Mouse (Mus musculus) CD4-positive, CD25-positive, alpha-beta regulatory T cell, adult 2 months (primary cell): Measurements from ENCODE around the gene Btd.

ENCODE experiments used
- DNase-seq: peaks from one replicate; pipeline ENCODE4 v3.0.0-alpha.2; 2012; ENCODE audit warnings: low read depth, low spot score

Gene Btd

DNA sequence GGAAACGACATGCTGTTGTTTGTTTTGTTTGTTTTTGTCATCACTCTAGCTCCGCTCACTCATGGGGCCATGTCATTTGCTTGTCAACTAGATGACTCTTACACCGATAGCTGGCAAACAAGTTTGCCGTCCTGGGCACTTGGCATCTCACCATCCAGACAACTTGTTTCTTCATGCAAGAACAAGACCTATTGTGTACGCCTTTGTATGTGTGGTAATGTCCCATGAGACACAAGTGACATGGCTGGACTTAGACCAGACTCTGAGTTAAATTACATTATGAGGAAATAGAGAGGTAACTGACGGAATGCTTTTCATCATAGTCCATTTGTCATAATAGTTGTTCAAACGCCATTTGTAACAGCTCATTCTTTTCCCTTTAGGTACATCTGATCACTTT is 5.1 kb downstream of the Btd start:
- no peak for DNase-seq

DNA sequence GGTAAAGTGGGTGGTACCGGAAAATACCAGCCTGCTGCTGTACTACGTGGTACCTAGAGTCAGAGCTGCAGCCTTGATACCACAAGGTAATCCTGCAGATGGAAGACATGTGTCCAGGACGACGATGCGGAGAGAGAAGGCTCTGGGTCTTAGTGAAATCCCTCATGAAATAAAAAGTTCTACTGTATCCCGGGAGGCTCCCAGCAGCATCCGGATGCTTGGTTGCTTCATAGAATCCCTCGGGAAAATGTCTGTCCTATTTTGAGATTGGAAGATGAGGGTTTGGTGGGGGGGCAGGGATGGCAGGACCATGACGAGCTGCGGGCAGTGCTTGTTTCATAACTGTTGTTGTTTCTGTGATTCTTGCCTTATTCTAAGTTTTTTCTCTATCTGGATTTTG is 7.2 kb downstream of the Btd start:
- no peak for DNase-seq

DNA sequence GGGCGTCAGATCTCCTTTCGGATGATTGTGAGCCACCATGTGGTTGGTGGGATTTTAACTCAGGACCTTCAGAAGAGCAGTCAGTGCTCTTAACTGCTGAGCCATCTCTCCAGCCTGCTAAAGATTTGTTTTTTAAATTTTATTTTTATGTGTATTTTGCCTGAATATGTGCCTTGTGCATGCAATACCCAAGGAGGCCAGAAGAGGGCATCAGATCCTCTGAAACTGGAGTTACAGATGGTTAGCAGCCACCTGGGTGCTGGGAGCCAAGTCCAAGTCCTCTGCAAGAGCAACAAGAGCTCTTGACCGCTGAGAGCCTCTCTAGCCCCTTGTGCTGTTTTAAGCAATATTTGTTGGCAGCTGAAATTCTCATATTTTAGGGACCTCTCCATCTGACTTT is 9.5 kb downstream of the Btd start:
- peak; percentile 41 for DNase-seq

DNA sequence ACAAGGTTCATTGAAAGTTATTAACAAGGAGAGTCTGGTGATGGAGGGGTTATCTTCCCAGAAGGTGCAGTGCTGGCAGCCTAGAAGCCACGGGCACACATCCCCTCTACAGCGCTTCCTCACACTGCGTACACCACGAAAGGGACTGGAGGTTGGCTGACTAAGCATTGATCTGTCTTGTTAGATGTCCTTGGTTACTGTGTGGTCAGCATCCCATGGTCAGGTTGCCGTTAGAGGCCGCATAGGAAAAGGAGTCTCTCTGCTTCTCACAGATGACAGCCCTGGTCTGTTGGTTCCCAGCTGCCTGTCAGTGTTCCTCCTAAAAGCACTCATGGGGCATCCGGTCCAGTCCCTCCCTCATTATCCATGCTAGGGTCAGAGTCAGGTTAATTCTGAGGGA is 10.4 kb downstream of the Btd start:
- no peak for DNase-seq

DNA sequence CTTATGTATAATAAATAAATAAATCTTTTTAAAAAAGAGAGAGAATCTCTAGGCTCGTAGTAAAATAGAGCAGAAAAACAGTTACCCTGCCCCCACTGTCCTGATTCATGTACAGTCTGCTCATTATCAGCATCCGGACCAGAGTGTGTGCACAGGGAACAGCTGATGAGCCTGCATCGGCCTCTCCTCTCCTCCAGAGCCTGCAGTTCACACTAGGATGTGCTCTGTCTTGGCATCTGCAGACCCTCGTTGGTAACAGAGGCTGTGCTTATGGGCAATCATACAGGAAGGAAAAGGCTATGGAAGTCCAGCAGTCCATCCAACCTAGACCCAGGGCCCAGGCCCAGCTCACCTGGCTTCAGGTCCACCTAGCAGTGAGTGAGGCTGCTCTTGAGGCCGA is 11.3 kb downstream of the Btd start:
- no peak for DNase-seq

- DNase-seq: no peak
Measured at GRCm38 (mm10) chr14:31652624-31653023, 11.8 kb downstream of the Btd start.

GRCm38 (mm10) chr14:31653101-31653875 is 12.5 kb downstream of the Btd start:
- DNase-seq: no peak

GRCm38 (mm10) chr14:31654816-31655215 is 14.0 kb downstream of the Btd start:
- no peak for DNase-seq

GRCm38 (mm10) chr14:31655406-31655805 is 14.6 kb downstream of the Btd start:
- no peak for DNase-seq

DNA sequence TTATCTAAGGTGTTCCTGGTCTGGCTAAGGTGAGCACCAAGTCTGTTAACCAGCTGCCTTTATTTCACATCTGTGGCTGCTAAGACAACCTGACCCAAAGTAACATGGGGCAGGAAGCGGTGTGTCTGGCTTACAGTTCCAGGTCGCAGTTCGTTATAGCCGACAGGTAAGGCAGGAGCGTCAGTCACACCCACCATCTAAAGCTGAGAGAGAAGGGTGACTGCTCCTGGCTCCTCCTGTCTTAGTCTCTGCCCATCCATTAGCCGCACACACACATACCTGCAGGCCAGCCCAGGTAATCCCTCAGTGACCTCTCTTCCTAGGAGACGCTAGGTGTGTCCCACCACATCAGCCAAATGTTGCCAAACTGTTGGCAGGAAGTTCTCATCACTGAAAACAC is 15.6 kb downstream of the Btd start:
- DNase-seq: no peak

GRCm38 (mm10) chr14:31656857-31657645 is 16.2 kb downstream of the Btd start:
- peak; percentile 86 for DNase-seq

- DNase-seq: no peak
Measured at GRCm38 (mm10) chr14:31658126-31658680, 17.4 kb downstream of the Btd start.

- no peak for DNase-seq
Measured at GRCm38 (mm10) chr14:31659501-31660181, 18.8 kb downstream of the Btd start.

DNA sequence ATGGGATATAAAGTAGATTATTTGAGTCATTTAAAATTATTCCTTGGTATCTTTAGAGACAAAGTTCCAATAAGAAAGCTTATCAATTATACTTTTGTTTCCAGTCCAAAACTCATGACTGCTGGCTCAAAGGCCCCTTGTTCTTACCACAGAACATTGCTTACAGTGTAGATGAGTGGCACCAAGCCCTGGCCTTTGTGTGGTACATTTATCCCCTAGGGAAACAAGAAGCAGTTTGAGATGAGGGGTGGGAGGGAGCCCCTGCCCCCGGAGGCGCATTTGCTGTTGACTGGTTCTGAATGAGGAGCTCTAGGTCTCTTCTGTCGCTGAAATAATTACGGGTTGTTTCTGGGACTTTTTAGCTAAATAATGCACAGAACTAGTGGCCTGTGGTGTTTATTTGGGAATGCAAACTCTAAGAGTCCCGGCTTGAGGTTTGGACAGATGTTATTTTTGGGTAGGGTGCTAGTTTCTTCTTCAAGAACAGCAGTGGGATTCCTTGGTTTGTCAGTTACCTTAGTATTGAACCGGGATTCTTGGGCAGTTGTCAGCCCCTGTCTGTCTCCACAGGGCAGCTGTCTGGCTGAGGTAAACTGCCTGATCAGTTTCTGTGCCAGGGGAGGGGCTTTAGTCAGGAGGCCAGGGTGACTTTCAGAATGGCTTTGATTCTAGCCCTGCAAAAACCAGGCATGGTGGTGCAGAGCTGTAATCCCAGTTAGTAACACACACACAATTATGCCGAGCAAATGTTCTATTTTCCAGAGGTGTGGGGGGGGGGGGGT is 19.7 kb downstream of the Btd start:
- no peak for DNase-seq

DNA sequence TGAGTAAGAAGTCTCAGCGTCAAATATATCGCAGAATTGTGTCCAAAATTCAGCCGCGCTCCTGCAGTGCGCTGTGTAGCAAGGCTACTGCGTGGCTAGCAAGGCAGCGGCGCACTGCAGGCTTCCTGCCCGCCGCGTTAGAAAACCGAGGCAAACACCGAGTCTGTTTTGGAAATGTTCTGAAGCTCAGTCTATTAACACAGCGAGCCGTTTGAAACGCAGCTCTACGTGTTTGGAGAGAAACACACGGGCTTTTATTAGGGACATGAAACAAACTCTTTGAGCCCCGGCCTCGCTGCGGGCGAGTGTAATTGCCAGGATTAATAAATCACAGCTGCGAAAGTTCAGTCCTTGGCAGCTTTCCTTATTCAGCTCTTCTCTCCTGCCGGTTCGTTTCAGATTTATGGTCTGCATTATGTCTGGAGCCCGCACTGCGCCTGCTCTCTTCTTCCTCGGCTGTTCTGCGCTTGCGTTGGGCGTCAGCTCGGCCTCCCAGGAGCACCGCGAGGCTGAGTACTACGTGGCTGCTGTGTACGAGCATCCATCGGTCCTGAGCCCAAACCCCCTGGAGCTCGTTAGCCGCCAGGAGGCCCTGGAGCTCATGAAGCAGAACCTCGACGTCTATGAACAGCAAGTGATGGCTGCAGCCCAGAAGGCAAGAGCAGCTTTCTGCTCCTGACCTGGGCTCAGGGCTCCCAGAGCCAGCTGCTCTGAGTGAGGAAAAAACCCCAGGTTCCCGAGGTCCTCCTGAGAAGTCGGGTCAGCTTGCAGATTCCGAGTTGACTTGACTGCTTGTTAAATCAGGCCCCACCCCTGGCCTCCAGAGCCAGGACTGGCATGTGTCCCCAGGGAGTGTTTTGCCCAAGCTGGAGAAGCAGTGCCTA is 21.1 kb downstream of the Btd start:
- peak; percentile 88 for DNase-seq

DNA sequence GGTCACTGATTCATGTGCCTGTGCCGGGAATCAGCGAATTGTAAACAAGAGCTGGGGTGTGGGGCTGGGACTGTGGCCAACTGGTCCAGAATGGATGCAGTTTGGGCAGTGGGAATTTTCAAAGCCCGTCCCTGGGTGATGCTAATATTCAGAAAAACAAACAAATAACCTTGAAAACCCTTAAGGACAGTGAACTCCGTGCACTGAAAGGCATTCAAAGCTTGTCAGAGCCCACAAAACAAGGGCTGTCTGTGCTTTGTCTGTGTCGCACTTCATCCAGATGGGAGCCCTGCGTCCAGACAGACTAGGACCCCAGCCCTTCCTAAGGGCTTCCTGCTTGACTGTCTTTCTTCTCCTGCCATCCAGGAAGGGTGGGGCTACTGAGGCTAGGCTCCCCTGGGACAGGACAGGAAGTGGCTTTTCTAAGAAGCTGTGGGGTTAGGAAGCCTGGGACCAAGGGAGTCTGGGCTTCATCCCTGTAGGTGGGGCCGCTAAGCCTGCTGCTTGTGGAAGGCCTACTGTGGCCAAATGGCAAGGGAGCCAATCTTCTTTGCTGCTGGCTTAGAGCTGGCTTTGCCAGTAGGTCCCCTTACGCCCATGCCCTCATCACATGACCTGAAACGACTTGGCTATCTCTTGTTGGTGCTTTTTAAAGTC is 21.9 kb downstream of the Btd start:
- DNase-seq: peak; percentile 38

GRCm38 (mm10) chr14:31663376-31664099 is 22.7 kb downstream of the Btd start:
- DNase-seq: no peak

- no peak for DNase-seq
Measured at GRCm38 (mm10) chr14:31664100-31664902, 23.5 kb downstream of the Btd start.
